Mouse (Mus musculus): ENCODE results near the gene Tcf7l2. TPM values are rescaled to one million over a fixed set of nuclear protein-coding genes. Genes with fewer than 3 reads are reported as not detected.

Tcf7l2 gene
- total RNA-seq, 2 experiments from 2014 or later, result 6.9 to 7.8 TPM

DNA sequence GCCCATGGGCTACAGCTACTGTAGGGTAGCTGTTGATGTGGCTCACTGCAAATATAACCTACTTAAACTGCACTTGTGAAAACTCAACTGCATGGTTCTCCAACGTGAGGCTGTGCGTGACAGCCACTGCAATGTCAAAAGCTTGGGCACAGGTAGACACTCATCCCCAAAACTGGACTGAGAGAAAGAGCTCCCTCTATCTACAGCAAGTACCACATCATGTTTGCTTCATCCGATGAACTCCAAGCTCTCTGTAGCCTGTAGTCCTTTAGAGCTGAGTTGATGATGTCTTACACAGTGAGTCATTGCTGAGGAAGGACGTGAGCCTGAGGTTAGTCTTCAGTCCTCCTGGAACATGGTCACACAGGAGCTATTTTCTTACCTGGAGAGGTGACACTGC lies 115.7 kb downstream of the Tcf7l2 start:
- no peak for DNase-seq (ENCODE audit: low spot score)

DNA sequence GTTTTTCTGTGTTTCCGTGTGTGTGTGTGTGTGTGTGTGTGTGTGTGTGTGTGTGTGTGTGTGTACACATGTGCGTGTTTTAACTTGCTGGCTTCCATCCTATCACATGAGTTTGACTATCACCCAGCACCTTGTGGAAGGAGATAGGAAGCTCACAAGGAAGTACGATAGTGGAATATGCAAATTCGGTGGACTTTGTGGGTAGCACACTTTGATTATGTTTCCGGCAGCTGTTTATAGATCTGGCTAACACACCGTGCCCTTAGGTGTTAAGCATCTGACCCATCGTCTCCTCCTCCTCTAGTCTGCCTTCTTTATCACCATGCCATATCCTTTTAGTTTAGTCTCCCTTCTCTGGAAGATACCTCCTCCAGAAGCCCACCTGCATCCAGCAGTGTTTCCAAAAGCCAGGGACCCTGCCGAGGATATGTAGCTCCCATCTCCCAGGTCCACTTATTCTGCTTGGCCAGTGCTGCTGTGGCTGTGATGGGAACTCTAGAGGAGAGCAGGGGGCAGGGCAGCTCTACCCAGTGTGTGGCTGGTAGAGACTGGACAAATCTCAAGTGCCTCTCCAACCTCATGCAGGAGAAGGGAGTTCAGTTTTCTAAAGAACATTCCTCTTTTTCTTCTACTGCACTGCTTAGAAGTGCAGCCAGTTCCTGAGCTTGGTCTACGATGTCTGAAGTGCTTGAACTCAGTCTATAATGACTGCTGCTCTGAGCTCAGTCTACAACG lies 118.6 kb downstream of the Tcf7l2 start:
- DNase-seq (ENCODE audit: low spot score), result no peak

DNA sequence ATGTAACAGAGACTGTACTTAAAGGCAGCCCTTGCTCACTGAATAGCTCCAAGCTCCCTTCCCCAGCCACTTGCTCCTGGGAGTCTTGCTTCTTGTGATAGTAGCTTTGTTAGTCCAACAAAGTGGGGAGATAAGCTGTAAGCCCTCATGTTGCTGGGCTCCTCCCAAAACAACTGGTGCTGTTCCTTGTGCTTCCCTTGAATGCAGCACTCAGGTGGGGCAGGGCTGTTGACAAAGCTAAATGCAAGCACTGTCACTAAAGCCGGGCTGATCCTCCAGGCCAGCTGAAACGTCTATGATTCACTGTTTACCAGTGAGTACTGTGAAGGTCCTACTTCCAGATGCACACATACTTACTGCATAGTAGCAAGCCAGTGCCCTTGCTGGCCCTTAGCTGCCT lies 120.1 kb downstream of the Tcf7l2 start:
- no peak for DNase-seq (ENCODE audit: low spot score)

DNA sequence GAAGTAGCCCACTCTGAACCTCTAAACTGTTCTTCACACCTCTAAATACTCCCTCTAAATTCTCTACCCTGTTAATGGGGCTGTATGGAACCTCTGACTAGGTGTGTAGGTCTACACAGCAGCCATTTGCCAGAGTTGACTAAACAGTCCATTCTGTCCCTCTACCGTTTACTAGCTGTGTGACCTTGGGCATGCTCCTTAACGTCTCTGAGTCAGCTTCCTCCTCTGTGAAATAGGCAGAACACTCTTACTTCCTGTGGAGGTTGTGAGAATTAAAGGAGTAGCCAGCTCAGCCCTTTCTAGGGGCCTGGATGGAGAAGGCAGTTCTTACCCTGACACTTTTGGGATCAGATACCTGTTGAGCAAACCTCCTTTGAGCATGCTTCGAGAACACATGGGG lies 120.9 kb downstream of the Tcf7l2 start:
- DNase-seq (ENCODE audit: low spot score), result no peak

DNA sequence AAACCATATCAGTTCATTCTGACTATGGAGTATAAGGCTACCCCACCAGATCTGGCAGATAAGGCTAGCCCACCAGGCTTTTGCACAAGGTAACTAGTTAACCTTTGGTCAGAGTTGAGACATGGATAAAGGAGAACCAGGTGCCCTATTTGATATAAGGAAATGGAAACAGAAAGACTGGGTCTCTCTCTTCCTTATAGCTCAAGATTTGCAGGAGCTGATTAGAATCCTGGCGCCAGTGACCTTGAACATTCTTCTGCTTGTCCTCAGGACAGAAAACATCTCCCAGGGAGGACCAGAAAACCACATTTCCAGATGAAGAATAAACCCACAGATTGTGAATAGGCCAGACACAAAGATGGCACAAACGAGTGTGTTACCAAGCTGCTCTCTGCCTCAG lies 123.4 kb downstream of the Tcf7l2 start:
- no peak for DNase-seq (ENCODE audit: low spot score)

DNA sequence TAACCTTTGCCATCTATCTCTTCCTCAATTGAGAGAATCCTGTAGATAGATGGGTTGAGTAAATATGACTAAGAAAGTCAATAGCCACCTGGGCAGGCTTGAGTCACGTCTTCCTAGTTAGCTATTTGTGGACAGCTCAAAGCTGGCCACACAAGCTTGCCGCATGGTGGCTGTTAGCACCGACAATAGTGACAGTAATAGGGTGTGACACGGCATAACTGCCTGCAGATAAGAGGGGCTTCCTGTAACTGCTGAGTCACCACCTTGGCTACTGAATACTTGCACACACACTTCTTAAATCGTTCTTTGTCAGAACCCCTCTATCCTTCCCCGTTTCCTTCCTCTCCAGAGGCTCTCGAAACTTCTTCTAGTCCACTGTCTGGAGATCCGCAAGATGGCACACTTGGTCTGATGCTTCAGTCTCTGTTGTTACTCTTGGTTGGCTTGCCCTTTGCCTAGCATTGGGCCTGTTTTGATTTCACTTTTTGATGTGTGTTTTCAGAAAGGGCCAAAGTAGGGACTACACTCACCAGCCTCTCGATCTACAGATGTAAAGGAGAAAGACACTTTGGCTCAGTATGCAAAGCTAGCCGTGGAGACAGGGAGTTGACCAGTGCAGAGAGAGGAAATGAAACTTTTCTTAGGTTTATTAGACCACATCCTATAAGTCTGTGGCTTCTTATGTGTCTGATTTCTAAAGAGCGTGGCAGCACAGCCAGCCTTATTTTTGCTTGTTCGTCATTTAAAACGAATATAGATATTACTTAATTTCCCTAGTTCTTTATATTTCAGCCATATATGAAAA lies 124.4 kb downstream of the Tcf7l2 start:
- DNase-seq (ENCODE audit: low spot score), result no peak

DNA sequence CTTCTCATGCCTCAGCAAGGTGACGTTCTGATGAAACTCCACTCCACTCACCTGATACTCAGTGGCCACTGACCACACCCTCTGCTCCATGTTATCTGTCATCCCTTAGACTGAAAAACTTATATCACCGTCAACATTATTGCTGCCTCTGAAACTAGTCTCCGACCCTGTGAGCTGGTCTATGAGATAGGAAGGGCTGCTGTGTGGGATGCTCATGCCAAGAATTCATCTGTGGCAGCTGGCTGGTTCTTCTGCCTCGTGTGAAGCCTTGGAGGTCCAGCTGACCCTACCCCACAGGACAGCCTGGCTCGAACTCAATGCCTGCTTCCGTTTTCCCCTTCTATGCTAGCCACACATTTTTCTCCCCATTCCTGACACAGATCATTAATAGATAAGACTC lies 125.6 kb downstream of the Tcf7l2 start:
- no peak for DNase-seq (ENCODE audit: low spot score)

DNA sequence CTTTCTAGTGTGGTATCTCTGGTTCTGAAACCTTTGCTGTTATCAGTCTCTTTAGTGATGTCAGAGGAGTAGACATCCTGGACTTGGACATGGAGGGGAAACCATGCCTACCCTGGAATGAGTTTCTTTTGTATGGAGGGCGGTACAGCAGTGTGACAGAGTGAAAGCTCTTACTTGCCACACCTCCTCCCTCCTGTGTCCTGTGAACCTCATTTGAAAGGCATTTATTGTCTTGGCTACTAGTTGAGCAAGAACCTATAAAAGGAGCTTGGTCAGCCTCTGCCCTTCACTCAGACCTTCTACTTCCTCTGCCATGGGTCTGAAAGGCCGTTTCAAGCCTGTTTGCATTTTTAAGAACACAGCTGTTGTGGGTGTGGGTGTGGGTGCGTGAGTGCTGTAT lies 126.3 kb downstream of the Tcf7l2 start:
- DNase-seq (ENCODE audit: low spot score), result no peak

DNA sequence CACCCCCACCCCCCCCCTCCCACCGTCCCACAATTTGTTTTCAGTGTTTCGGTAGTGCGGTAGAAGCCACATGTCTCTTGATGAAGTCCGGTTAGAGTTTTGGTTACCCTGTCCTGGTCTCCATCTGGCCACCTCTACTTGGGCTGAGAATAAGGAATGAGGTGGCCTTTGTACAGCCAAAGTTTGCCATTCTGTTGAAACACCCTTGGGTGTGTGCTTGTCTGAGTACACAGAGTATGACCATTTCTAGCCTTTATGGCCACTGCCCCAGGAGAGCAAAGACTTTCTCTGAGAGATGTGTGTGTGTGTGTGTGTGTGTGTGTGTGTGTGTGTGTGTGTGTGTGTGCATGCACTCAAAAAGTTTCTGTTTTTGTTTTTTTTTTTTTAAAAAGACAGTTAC lies 127.0 kb downstream of the Tcf7l2 start:
- DNase-seq (ENCODE audit: low spot score), result no peak

DNA sequence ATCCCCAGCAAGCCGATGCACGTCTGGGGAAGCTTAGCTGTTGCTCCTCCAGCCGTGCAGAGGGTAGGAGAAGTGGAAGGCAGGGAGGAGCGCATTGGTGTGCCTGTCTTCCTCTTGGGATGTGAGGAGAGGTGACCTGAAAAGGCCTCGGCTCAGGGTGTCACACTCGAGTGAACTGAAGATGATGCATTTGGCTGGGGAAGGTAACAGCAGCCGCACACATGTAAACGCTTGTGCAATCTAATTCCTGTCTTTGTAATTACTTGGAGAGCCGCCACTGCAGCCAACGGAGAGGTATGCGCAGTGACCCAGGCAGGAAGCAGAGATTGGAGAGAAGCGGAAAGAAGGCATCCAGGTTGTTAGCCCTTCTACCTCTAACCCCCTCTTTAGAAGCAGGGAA lies 129.2 kb downstream of the Tcf7l2 start:
- peak; percentile 44 for DNase-seq (ENCODE audit: low spot score)

- DNase-seq (ENCODE audit: low spot score), result no peak
Observed at GRCm38 (mm10) chr19:55871496-55871895, 129.9 kb downstream of the Tcf7l2 start.

GRCm38 (mm10) chr19:55873221-55873620 lies 131.6 kb downstream of the Tcf7l2 start:
- no peak for DNase-seq (ENCODE audit: low spot score)

- DNase-seq (ENCODE audit: low spot score), result peak; percentile 69
Observed at GRCm38 (mm10) chr19:55876501-55876900, 134.9 kb downstream of the Tcf7l2 start.

GRCm38 (mm10) chr19:55877404-55877915 lies 135.8 kb downstream of the Tcf7l2 start:
- DNase-seq (ENCODE audit: low spot score), result peak; percentile 74

- DNase-seq (ENCODE audit: low spot score), result peak; percentile 43
Observed at GRCm38 (mm10) chr19:55880664-55881359, 139.2 kb downstream of the Tcf7l2 start.

- no peak for DNase-seq (ENCODE audit: low spot score)
Observed at GRCm38 (mm10) chr19:55886536-55886935, 144.9 kb downstream of the Tcf7l2 start.

GRCm38 (mm10) chr19:55891692-55892183 lies 150.1 kb downstream of the Tcf7l2 start:
- DNase-seq (ENCODE audit: low spot score), result no peak

DNA sequence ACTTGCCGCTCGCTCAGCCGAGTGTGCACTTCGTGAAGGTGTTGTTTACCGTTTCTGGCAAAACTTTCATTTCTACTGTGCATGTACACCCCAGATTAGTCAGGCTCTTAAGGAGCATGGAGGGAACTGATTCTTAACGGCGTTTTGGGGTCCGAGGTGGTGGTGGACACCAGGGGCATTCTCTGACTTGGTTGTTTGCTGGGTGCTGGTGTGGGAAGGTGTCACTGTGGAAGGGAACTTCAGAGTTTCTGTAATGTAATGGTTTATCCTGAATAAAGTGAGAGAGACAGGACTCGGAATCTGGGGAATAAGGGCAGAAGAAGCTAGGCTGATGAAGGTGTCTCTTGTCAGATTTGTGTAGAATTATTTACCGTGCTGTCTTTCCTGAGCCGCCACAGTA lies 151.9 kb downstream of the Tcf7l2 start:
- no peak for DNase-seq (ENCODE audit: low spot score)

DNA sequence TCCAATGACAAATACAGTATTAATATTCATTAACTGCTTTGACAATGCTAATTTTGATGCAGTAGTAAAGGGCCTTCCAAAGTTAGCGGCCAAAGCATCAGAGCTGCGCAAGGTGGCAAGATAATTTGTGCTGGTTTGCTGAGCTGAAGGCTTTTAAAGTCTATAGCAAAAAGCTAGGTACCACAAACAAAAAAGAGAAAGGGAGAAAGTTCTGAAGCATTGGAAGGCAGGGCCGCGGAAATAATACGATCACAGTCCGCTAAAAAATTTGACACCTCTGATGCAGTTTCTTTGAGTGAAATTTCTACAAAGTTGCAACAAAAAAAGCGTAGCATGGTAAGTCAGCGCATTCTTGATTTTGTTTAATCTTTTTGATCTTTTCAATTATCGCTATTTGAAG lies 152.8 kb downstream of the Tcf7l2 start:
- no peak for DNase-seq (ENCODE audit: low spot score)

DNA sequence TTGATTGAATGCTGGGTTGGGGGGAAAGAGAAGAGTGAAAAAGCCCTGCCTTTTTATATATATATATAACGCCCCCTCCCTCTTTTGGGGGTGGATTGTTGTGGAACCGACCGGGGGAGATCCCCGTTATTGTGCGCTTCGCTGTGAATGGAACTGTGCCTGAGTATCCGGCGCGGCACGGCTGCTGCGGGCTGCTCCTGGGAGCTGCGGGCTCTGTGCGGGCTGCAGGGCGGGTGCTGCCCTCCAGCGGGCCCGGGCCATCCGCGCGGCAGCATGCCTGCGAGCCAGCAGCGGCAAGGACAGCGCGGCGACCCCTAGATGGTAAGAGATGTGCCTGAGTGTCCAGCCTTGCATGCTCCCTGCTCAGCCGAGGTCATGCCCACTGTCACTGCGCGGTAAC lies 153.7 kb downstream of the Tcf7l2 start:
- DNase-seq (ENCODE audit: low spot score), result peak; percentile 42

DNA sequence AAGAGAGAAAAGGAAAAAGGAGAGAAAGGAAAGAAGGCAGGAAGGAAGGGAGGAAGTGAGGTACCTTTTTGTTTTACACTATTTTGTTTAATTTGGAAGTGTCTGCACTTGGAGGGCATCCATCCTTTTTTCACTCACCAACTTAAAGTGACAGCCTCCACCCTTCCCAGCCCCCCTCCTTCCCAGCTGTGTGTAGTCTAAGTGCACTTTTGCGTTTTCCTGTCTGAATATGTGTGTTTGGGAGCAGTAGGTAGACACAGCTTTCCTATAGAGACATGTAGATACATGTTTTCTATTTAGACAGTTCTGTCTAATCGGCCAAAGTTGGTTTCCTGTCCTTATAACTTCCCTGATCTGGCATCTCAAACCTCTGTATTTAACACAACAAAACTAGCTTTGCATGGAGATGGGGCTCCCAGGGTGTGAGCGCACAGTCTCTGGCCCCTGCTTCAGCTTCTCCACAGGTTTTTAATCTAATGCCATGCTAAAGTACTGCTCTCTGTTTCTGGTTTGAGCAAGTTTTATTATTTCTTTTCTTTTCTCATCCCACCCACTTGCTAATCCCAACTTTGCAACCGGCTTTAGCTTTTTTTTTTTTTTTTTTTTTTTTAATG lies 154.3 kb downstream of the Tcf7l2 start:
- no peak for DNase-seq (ENCODE audit: low spot score)

GRCm38 (mm10) chr19:55896629-55897028 lies 155.0 kb downstream of the Tcf7l2 start:
- no peak for DNase-seq (ENCODE audit: low spot score)

All from gastrocnemius, adult 18-20 months (tissue).